Mouse (Mus musculus): Measurements from ENCODE around the gene Dscam. TPM values are rescaled to one million over a fixed set of nuclear protein-coding genes. Genes with fewer than 3 reads are reported as not detected.

The Dscam gene
- polyA plus RNA-seq, 1 experiment = 32.8 TPM

- TF ChIP-seq POLR2A (IDR thresholded peaks at IDR 0.05; ENCODE audit: borderline replicate concordance, extremely low read depth, insufficient read depth, insufficient read length, poor library complexity, severe bottlenecking) (no peak), CTCF (IDR thresholded peaks at IDR 0.05; ENCODE audit: borderline replicate concordance, extremely low read depth, insufficient read depth, insufficient read length) (peak; percentile 71)
Measured at GRCm38 (mm10) chr16:96795431-96795830, 375.1 kb downstream of the Dscam start.

GRCm38 (mm10) chr16:96791307-96791706, 379.2 kb downstream of the Dscam start:
- no peak for DNase-seq (ENCODE audit: low read depth)
- TF ChIP-seq POLR2A (IDR thresholded peaks at IDR 0.05; ENCODE audit: borderline replicate concordance, extremely low read depth, insufficient read depth, insufficient read length, poor library complexity, severe bottlenecking) (no peak), CTCF (IDR thresholded peaks at IDR 0.05; ENCODE audit: borderline replicate concordance, extremely low read depth, insufficient read depth, insufficient read length) (no peak)

More at GRCm38 (mm10) chr16:96795431-96795830, 375.1 kb downstream of the Dscam start:
- DNase-seq (ENCODE audit: low read depth) = peak; percentile 56

GRCm38 (mm10) chr16:96788286-96788685, 382.3 kb downstream of the Dscam start:
- TF ChIP-seq POLR2A (IDR thresholded peaks at IDR 0.05; ENCODE audit: borderline replicate concordance, extremely low read depth, insufficient read depth, insufficient read length, poor library complexity, severe bottlenecking) (no peak), CTCF (IDR thresholded peaks at IDR 0.05; ENCODE audit: borderline replicate concordance, extremely low read depth, insufficient read depth, insufficient read length) (no peak)

GRCm38 (mm10) chr16:96779021-96779420, 391.5 kb downstream of the Dscam start:
- TF ChIP-seq CTCF (IDR thresholded peaks at IDR 0.05; ENCODE audit: borderline replicate concordance, extremely low read depth, insufficient read depth, insufficient read length) (no peak), POLR2A (IDR thresholded peaks at IDR 0.05; ENCODE audit: borderline replicate concordance, extremely low read depth, insufficient read depth, insufficient read length, poor library complexity, severe bottlenecking) (no peak)
- peak; percentile 89 for DNase-seq (ENCODE audit: low read depth)

More at GRCm38 (mm10) chr16:96788286-96788685, 382.3 kb downstream of the Dscam start:
- peak; percentile 65 for DNase-seq (ENCODE audit: low read depth)

- TF ChIP-seq CTCF (IDR thresholded peaks at IDR 0.05; ENCODE audit: borderline replicate concordance, extremely low read depth, insufficient read depth, insufficient read length) (no peak), POLR2A (IDR thresholded peaks at IDR 0.05; ENCODE audit: borderline replicate concordance, extremely low read depth, insufficient read depth, insufficient read length, poor library complexity, severe bottlenecking) (no peak)
- DNase-seq (ENCODE audit: low read depth) = no peak
Measured at GRCm38 (mm10) chr16:96774245-96774644, 396.3 kb downstream of the Dscam start.

GRCm38 (mm10) chr16:96767985-96768384, 402.6 kb downstream of the Dscam start:
- TF ChIP-seq POLR2A (IDR thresholded peaks at IDR 0.05; ENCODE audit: borderline replicate concordance, extremely low read depth, insufficient read depth, insufficient read length, poor library complexity, severe bottlenecking) (no peak), CTCF (IDR thresholded peaks at IDR 0.05; ENCODE audit: borderline replicate concordance, extremely low read depth, insufficient read depth, insufficient read length) (no peak)
- peak; percentile 73 for DNase-seq (ENCODE audit: low read depth)

- DNase-seq (ENCODE audit: low read depth) = peak; percentile 49
- TF ChIP-seq POLR2A (IDR thresholded peaks at IDR 0.05; ENCODE audit: borderline replicate concordance, extremely low read depth, insufficient read depth, insufficient read length, poor library complexity, severe bottlenecking) (no peak), CTCF (IDR thresholded peaks at IDR 0.05; ENCODE audit: borderline replicate concordance, extremely low read depth, insufficient read depth, insufficient read length) (no peak)
Measured at GRCm38 (mm10) chr16:96767508-96767907, 403.0 kb downstream of the Dscam start.

GRCm38 (mm10) chr16:96761225-96761624, 409.3 kb downstream of the Dscam start:
- TF ChIP-seq CTCF (IDR thresholded peaks at IDR 0.05; ENCODE audit: borderline replicate concordance, extremely low read depth, insufficient read depth, insufficient read length) (no peak), POLR2A (IDR thresholded peaks at IDR 0.05; ENCODE audit: borderline replicate concordance, extremely low read depth, insufficient read depth, insufficient read length, poor library complexity, severe bottlenecking) (no peak)
- DNase-seq (ENCODE audit: low read depth) = peak; percentile 79

GRCm38 (mm10) chr16:96759081-96759603, 411.4 kb downstream of the Dscam start:
- DNase-seq (ENCODE audit: low read depth) = no peak
- TF ChIP-seq CTCF (IDR thresholded peaks at IDR 0.05; ENCODE audit: borderline replicate concordance, extremely low read depth, insufficient read depth, insufficient read length) = no peak
- no peak for TF ChIP-seq POLR2A (IDR thresholded peaks at IDR 0.05; ENCODE audit: borderline replicate concordance, extremely low read depth, insufficient read depth, insufficient read length, poor library complexity, severe bottlenecking)

- no peak for DNase-seq (ENCODE audit: low read depth)
- no peak for TF ChIP-seq CTCF (IDR thresholded peaks at IDR 0.05; ENCODE audit: borderline replicate concordance, extremely low read depth, insufficient read depth, insufficient read length)
- no peak for TF ChIP-seq POLR2A (IDR thresholded peaks at IDR 0.05; ENCODE audit: borderline replicate concordance, extremely low read depth, insufficient read depth, insufficient read length, poor library complexity, severe bottlenecking)
Measured at GRCm38 (mm10) chr16:96758381-96758780, 412.2 kb downstream of the Dscam start.

GRCm38 (mm10) chr16:96757588-96758313, 412.8 kb downstream of the Dscam start:
- TF ChIP-seq POLR2A (IDR thresholded peaks at IDR 0.05; ENCODE audit: borderline replicate concordance, extremely low read depth, insufficient read depth, insufficient read length, poor library complexity, severe bottlenecking) = no peak
- no peak for TF ChIP-seq CTCF (IDR thresholded peaks at IDR 0.05; ENCODE audit: borderline replicate concordance, extremely low read depth, insufficient read depth, insufficient read length)
- DNase-seq (ENCODE audit: low read depth) = peak; percentile 59

- TF ChIP-seq POLR2A (IDR thresholded peaks at IDR 0.05; ENCODE audit: borderline replicate concordance, extremely low read depth, insufficient read depth, insufficient read length, poor library complexity, severe bottlenecking) (no peak), CTCF (IDR thresholded peaks at IDR 0.05; ENCODE audit: borderline replicate concordance, extremely low read depth, insufficient read depth, insufficient read length) (no peak)
- DNase-seq (ENCODE audit: low read depth) = peak; percentile 72
Measured at GRCm38 (mm10) chr16:96756994-96757393, 413.6 kb downstream of the Dscam start.
